Mouse (Mus musculus): ENCODE results near the gene Gm20388. TPM values are rescaled to one million over a fixed set of nuclear protein-coding genes. Genes with fewer than 3 reads are reported as not detected.

Gene Gm20388
- polyA plus RNA-seq, 1 experiment from 2014 or later: 47.1 TPM

GRCm38 (mm10) chr8:123675611-123676010 is 3765.0 kb downstream of the Gm20388 start:
- 85% methylated on average over 5 of the region's 5 CpGs for WGBS (ENCODE audit: missing documents)
- H3K36me3 ChIP-seq (ENCODE audit: inconsistent target): no peaks in the 10 kb centered on the region
- no peaks in the 10 kb centered on the region for H3K79me2 ChIP-seq (ENCODE audit: inconsistent target)
- no peak overlapping the region for H3K27ac ChIP-seq
- no peak overlapping the region for H3K4me3 ChIP-seq (ENCODE audit: inconsistent target)

DNA sequence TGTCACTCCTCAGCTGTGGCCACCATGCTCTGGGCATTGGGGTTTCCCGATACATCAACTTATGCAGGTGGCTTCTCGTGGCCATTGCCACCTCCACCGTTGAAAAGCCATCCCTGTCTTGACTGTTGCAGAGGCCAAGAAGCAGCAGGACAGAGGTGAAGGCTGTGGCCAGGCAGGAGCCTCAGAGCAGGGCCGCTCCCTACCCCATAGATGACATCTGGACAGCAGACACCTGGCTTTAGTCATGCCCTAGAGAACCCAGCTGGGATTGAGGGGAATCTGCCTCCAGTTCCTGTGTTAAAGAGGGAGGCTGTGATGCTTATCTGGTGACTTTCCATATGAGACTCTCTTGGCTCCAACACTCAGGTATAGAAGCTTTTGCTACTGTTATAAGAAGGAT is 3767.7 kb downstream of the Gm20388 start:
- WGBS (ENCODE audit: missing documents): 94% methylated on average over 4 of the region's 4 CpGs
- H3K36me3 ChIP-seq (ENCODE audit: inconsistent target): no peaks in the 10 kb centered on the region
- H3K27ac ChIP-seq: no peak overlapping the region
- H3K79me2 ChIP-seq (ENCODE audit: inconsistent target): no peaks in the 10 kb centered on the region
- H3K4me3 ChIP-seq (ENCODE audit: inconsistent target): no peak overlapping the region

DNA sequence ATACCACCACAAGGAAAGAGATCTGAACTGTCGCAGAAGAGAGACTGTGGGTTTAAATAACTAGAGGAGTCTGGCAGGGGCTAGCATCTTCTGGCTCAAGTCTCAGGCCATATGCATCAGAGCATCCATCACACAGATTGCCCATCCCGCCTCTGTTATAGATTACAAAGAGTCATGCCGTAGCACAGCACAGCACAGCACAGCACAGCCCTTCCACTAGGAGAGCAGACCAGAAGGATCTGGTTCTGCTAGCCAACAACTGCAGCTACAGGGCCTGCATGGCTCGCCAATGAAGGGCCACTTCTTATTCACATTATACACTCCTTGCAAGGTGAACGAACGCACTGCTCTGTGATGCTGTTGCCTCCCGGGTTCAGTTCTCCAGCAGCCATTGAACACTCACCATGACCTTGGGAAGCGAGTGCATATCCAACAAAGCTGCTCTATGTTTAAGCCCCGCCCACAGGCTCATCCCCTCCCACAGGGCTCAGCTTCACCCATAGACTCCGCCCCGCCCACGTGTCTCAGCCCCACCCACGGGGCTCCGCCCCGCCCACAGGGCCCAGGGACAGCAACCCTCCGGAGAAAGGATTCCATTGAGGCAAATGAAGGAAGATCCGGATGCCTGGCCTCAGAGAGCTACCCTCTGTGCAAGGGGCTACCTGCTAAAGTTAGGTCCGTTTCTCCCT is 3771.6 kb downstream of the Gm20388 start:
- H3K27ac ChIP-seq: no peak overlapping the region
- WGBS (ENCODE audit: missing documents): 57% methylated on average over 15 of the region's 18 CpGs
- H3K4me3 ChIP-seq (ENCODE audit: inconsistent target): no peak overlapping the region
- H3K36me3 ChIP-seq (ENCODE audit: inconsistent target): no peaks in the 10 kb centered on the region
- H3K79me2 ChIP-seq (ENCODE audit: inconsistent target): no peaks in the 10 kb centered on the region

- no peak overlapping the region for H3K27ac ChIP-seq
- no peaks in the 10 kb centered on the region for H3K36me3 ChIP-seq (ENCODE audit: inconsistent target)
- H3K4me3 ChIP-seq (ENCODE audit: inconsistent target): no peak overlapping the region
- no peaks in the 10 kb centered on the region for H3K79me2 ChIP-seq (ENCODE audit: inconsistent target)
- WGBS (ENCODE audit: missing documents): 76% methylated on average over 7 of the region's 7 CpGs
These were observed 3772.7 kb downstream of the Gm20388 start for GRCm38 (mm10) chr8:123683321-123683720.

DNA sequence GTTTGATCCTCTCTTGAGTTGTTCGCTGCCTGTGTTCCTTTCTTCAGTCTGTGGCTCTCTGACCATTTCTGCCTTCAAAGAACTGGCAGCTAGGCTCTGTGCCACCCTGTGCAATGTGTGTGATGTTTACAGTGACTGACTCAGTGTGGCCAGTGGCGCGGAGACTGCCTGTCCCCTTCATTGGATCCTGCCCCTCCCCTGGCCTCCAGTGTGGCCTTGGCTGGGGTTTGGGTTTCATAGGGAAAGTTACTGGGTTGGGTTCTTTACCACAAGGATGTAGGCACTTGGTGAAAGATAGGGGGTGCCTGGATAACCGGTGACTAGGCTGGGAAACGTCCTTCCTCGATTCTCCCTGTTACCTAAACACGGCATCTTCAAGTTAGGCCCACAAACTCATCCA is 3774.2 kb downstream of the Gm20388 start:
- H3K27ac ChIP-seq: no peak overlapping the region
- WGBS (ENCODE audit: missing documents): 87% methylated on average over 7 of the region's 7 CpGs
- no peaks in the 10 kb centered on the region for H3K36me3 ChIP-seq (ENCODE audit: inconsistent target)
- H3K79me2 ChIP-seq (ENCODE audit: inconsistent target): no peaks in the 10 kb centered on the region
- no peak overlapping the region for H3K4me3 ChIP-seq (ENCODE audit: inconsistent target)

- Histone ChIP-seq H3K79me2 (ENCODE audit: inconsistent target) (no peaks in the 10 kb centered on the region), H3K4me3 (ENCODE audit: inconsistent target) (no peak overlapping the region), H3K36me3 (ENCODE audit: inconsistent target) (no peaks in the 10 kb centered on the region), H3K27ac (no peak overlapping the region)
- WGBS (ENCODE audit: missing documents): 86% methylated on average over 4 of the region's 4 CpGs
These were observed 3774.8 kb downstream of the Gm20388 start for GRCm38 (mm10) chr8:123685477-123685876.

- H3K79me2 ChIP-seq (ENCODE audit: inconsistent target): no peaks in the 10 kb centered on the region
- no peaks in the 10 kb centered on the region for H3K36me3 ChIP-seq (ENCODE audit: inconsistent target)
- no peak overlapping the region for H3K27ac ChIP-seq
- H3K4me3 ChIP-seq (ENCODE audit: inconsistent target): no peak overlapping the region
- 55% methylated on average over 4 of the region's 4 CpGs for WGBS (ENCODE audit: missing documents)
These were observed 3777.2 kb downstream of the Gm20388 start for GRCm38 (mm10) chr8:123687826-123688225.

- Histone ChIP-seq H3K4me3 (ENCODE audit: inconsistent target) (no peak overlapping the region), H3K27ac (no peak overlapping the region), H3K79me2 (ENCODE audit: inconsistent target) (no peaks in the 10 kb centered on the region), H3K36me3 (ENCODE audit: inconsistent target) (no peaks in the 10 kb centered on the region)
- WGBS (ENCODE audit: missing documents): 76% methylated on average over 10 of the region's 10 CpGs
These were observed 3781.7 kb downstream of the Gm20388 start for GRCm38 (mm10) chr8:123692165-123692962.

DNA sequence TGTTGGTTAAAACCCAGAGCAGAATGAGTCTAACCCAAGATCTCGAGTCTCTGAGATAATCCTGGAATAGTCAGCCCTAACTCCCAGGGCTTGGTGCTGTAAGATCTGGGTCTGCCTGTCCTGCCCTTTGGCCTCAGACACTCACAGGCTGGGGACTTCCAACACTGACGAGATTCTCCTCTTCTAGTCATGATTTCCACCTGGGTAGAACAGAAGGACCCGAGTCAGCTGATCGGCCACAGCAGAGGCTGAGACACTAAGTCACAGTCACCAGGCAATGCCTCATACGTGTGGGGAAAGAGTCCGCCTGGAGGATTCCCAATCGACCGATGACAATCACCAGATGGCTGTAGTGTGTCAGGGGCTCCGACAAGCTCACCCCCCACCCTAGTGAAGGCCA is 3785.5 kb downstream of the Gm20388 start:
- no peak overlapping the region for H3K4me3 ChIP-seq (ENCODE audit: inconsistent target)
- H3K36me3 ChIP-seq (ENCODE audit: inconsistent target): no peaks in the 10 kb centered on the region
- no peaks in the 10 kb centered on the region for H3K79me2 ChIP-seq (ENCODE audit: inconsistent target)
- H3K27ac ChIP-seq: no peak overlapping the region
- WGBS (ENCODE audit: missing documents): 85% methylated on average over 9 of the region's 9 CpGs

DNA sequence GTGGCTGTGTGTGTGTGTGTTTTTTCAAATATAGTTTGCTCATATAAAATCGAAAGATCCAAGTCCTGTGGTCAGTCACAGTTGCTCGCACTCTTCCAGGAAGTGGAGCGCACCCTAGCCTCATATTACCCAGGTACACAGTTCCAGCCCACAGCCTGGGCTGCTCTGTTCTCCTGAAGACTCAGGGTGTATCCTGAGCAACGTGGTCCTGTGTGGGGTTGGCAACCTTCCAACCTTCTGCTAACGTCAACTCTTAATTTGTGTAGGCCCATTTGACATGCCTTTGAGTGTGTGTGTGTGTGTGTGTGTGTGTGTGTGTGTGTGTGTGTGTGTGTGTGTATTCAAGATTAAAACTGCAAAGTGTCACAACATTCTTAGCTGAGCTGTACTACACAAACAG is 3786.7 kb downstream of the Gm20388 start:
- WGBS (ENCODE audit: missing documents): 40% methylated on average over 5 of the region's 5 CpGs
- Histone ChIP-seq H3K27ac (no peak overlapping the region), H3K4me3 (ENCODE audit: inconsistent target) (no peak overlapping the region), H3K36me3 (ENCODE audit: inconsistent target) (no peaks in the 10 kb centered on the region), H3K79me2 (ENCODE audit: inconsistent target) (no peaks in the 10 kb centered on the region)

DNA sequence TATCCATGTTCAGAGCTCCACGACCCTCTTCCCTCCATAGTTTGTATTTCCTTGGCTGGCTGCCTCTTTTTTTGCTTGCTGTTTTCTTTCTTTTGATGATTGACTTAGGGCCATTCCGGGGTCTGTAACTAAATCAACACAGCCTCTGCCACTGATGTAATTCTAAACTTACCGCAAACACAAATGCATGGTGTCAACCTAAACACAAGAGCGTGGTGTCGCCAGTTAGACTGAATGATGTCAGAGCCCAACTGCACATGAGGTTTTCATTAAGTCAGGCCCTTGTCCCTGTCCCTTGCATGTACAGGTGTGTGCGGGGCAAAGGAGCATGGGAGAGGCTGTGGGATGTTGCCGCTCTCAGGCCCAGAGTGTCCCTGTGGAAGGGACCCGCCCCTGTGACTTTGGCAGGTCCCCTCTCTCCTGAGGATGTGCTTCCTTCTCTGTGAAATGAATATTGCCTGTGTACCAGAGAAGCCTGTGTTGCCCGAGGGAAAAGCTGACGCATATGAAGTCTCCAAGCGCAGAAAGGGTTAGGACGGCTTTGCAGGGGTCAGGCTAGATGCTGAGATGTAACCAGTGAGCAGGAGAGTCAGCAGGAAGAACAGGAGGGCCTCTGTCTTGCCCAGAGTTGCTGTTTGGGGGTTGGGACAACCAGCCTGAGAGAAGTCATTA is 3789.9 kb downstream of the Gm20388 start:
- WGBS (ENCODE audit: missing documents): 86% methylated on average over 12 of the region's 12 CpGs
- Histone ChIP-seq H3K27ac (no peak overlapping the region), H3K36me3 (ENCODE audit: inconsistent target) (no peaks in the 10 kb centered on the region)

GRCm38 (mm10) chr8:123701952-123702587 is 3791.4 kb downstream of the Gm20388 start:
- no peaks in the 10 kb centered on the region for H3K79me2 ChIP-seq (ENCODE audit: inconsistent target)
- H3K4me3 ChIP-seq (ENCODE audit: inconsistent target): no peak overlapping the region
- 87% methylated on average over 15 of the region's 15 CpGs for WGBS (ENCODE audit: missing documents)
- H3K27ac ChIP-seq: no peak overlapping the region
- H3K36me3 ChIP-seq (ENCODE audit: inconsistent target): no peaks in the 10 kb centered on the region

More for the DNA sequence above, 3789.9 kb downstream of the Gm20388 start:
- Histone ChIP-seq H3K4me3 (ENCODE audit: inconsistent target) (no peak overlapping the region), H3K79me2 (ENCODE audit: inconsistent target) (no peaks in the 10 kb centered on the region)

- no peak overlapping the region for H3K4me3 ChIP-seq (ENCODE audit: inconsistent target)
- WGBS (ENCODE audit: missing documents): 87% methylated on average over 5 of the region's 5 CpGs
- H3K36me3 ChIP-seq (ENCODE audit: inconsistent target): no peaks in the 10 kb centered on the region
- no peak overlapping the region for H3K27ac ChIP-seq
- H3K79me2 ChIP-seq (ENCODE audit: inconsistent target): no peaks in the 10 kb centered on the region
These were observed 3794.7 kb downstream of the Gm20388 start for GRCm38 (mm10) chr8:123705376-123705775.

DNA sequence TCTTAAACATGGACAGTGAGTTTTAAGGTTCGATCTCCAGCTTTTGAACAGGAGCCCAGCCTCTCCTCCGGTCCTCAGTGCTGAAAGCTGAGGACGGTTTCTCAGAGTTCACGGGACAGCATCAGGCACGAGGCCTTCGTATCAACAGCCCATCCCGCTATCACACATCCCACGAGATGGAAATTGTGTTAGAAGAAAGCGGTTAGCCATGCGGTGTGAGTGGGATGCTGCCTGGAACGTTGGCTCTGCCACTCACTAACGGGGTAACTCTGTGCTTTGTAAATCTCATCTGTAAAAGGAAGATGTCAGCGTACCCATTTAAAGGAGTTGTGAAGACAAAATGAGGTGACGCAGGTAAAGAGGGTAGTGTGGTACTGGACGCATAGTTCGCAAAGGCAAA is 3796.5 kb downstream of the Gm20388 start:
- WGBS (ENCODE audit: missing documents): 96% methylated on average over 16 of the region's 16 CpGs
- Histone ChIP-seq H3K4me3 (ENCODE audit: inconsistent target) (no peak overlapping the region), H3K79me2 (ENCODE audit: inconsistent target) (no peaks in the 10 kb centered on the region), H3K36me3 (ENCODE audit: inconsistent target) (no peaks in the 10 kb centered on the region), H3K27ac (no peak overlapping the region)

Measured in macrophage (primary cell).